Mouse (Mus musculus) embryonic fibroblast, embryonic 13.5 days (primary cell): ENCODE results near the gene Slc6a15.

ENCODE experiments used
- CTCF ChIP-seq: IDR thresholded peaks from 2 replicates; pipeline ENCODE4 v1.5.1; 2011; ENCODE audit warnings: mild to moderate bottlenecking, control low read depth, low read length, moderate library complexity, borderline replicate concordance; ENCODE audit not compliant: insufficient read depth
- POLR2A ChIP-seq: IDR thresholded peaks from 2 replicates; pipeline ENCODE4 v1.6.1; 2011; ENCODE audit warnings: low read depth, mild to moderate bottlenecking, control low read depth, low read length, moderate library complexity

GRCm38 (mm10) chr10:103339928-103340327 is 27.7 kb upstream of the Slc6a15 start:
- TF ChIP-seq POLR2A = no peak
- no peak for TF ChIP-seq CTCF
